Mouse (Mus musculus) liver, adult (tissue): ENCODE results near the gene Tmprss7.

Source experiments
- GATA4 ChIP-seq: IDR thresholded peaks from 2 replicates; pipeline ENCODE4 v1.6.1; 2014; ENCODE audit warnings: mild to moderate bottlenecking, low read length; ENCODE audit not compliant: insufficient replicate concordance

Gene Tmprss7

GRCm38 (mm10) chr16:45699301-45699700 lies 5.8 kb upstream of the Tmprss7 start:
- TF ChIP-seq GATA4: no peak

GRCm38 (mm10) chr16:45697996-45698395 lies 4.5 kb upstream of the Tmprss7 start:
- no peak for TF ChIP-seq GATA4

- no peak for TF ChIP-seq GATA4
Measured at GRCm38 (mm10) chr16:45695445-45696160, 2.1 kb upstream of the Tmprss7 start.

- TF ChIP-seq GATA4: no peak
Measured at GRCm38 (mm10) chr16:45692851-45693250, 607 bp downstream of the Tmprss7 start.

GRCm38 (mm10) chr16:45690178-45690577 lies 3.3 kb downstream of the Tmprss7 start:
- TF ChIP-seq GATA4: no peak

GRCm38 (mm10) chr16:45686833-45687232 lies 6.6 kb downstream of the Tmprss7 start:
- no peak for TF ChIP-seq GATA4

- TF ChIP-seq GATA4: no peak
Measured at GRCm38 (mm10) chr16:45685295-45685694, 8.2 kb downstream of the Tmprss7 start.

- no peak for TF ChIP-seq GATA4
Measured at GRCm38 (mm10) chr16:45684815-45685214, 8.6 kb downstream of the Tmprss7 start.

- no peak for TF ChIP-seq GATA4
Measured at GRCm38 (mm10) chr16:45676462-45676861, 17.0 kb downstream of the Tmprss7 start.

GRCm38 (mm10) chr16:45670005-45670404 lies 23.5 kb downstream of the Tmprss7 start:
- no peak for TF ChIP-seq GATA4

- no peak for TF ChIP-seq GATA4
Measured at GRCm38 (mm10) chr16:45668178-45668577, 25.3 kb downstream of the Tmprss7 start.

- TF ChIP-seq GATA4: no peak
Measured at GRCm38 (mm10) chr16:45666136-45666535, 27.3 kb downstream of the Tmprss7 start.

GRCm38 (mm10) chr16:45662381-45662780 lies 31.1 kb downstream of the Tmprss7 start:
- TF ChIP-seq GATA4: no peak

- no peak for TF ChIP-seq GATA4
Measured at GRCm38 (mm10) chr16:45659596-45659995, 33.9 kb downstream of the Tmprss7 start.

GRCm38 (mm10) chr16:45658248-45658647 lies 35.2 kb downstream of the Tmprss7 start:
- TF ChIP-seq GATA4: no peak

- TF ChIP-seq GATA4: no peak
Measured at GRCm38 (mm10) chr16:45657574-45658159, 35.8 kb downstream of the Tmprss7 start.

- TF ChIP-seq GATA4: no peak
Measured at GRCm38 (mm10) chr16:45654465-45654864, 39.0 kb downstream of the Tmprss7 start.
